Mouse (Mus musculus): Measurements from ENCODE around the gene Taf9. TPM values are rescaled to one million over a fixed set of nuclear protein-coding genes. Genes with fewer than 3 reads are reported as not detected.

Gene Taf9
- total RNA-seq (2014; rRNA removed), result 2.1 and 2.5 TPM in 2 replicates
- 0.67 and 0.76 TPM in 2 replicates for polyA plus RNA-seq (2012; rRNA removed)

- H3K79me2 ChIP-seq (ENCODE audit: control insufficient read depth, insufficient read depth, low read length), result peaks cover 12% of the 10 kb centered on the region
- TF ChIP-seq POLR2A (IDR thresholded peaks at IDR 0.05; ENCODE audit: extremely low read depth, insufficient read depth, low read length) (no peak), CTCF (IDR thresholded peaks at IDR 0.05; ENCODE audit: low read depth, low read length) (no peak)
- H3K27me3 ChIP-seq (ENCODE audit: control insufficient read depth, insufficient read depth, low read length), result no peaks in the 10 kb centered on the region
- peak within 1 kb of the TSS; percentile 93 for H3K27ac ChIP-seq (replicated peaks; ENCODE audit: insufficient read depth, low read depth, low read length)
- H3K36me3 ChIP-seq (ENCODE audit: control insufficient read depth, insufficient read depth, low read length), result peaks cover 11% of the 10 kb centered on the region; the same call in 1 of the 2 replicates
- peaks cover 5% of the 10 kb centered on the region for H3K4me1 ChIP-seq (ENCODE audit: control insufficient read depth, insufficient read depth, low read length)
- DNase-seq (ENCODE audit: extremely low read depth, low read depth, low spot score), result peak; percentile 5
- peak within 1 kb of the TSS; percentile 92 for H3K9ac ChIP-seq (ENCODE audit: low read depth, low read length)
- peak within 1 kb of the TSS; percentile 81 for H3K4me3 ChIP-seq (ENCODE audit: insufficient read depth, low read depth, low read length)
- WGBS, result 1% methylated on average over 61 of the region's 63 CpGs
These were observed at the start of gene Taf9 for GRCm38 (mm10) chr13:100651439-100652186. Taf9 (plus strand) TSS chr13:100651579.

- peak; percentile 99 for DNase-seq (ENCODE audit: extremely low read depth, low read depth, low spot score)
- H3K4me1 ChIP-seq (ENCODE audit: control insufficient read depth, insufficient read depth, low read length), result peaks cover 31% of the 10 kb centered on the region
- H3K4me3 ChIP-seq (ENCODE audit: insufficient read depth, low read depth, low read length), result no peak overlapping the region
- peak overlapping the region; percentile 100 for H3K27ac ChIP-seq (replicated peaks; ENCODE audit: insufficient read depth, low read depth, low read length)
- WGBS, result 20% methylated on average over 5 of the region's 5 CpGs
- H3K36me3 ChIP-seq (ENCODE audit: control insufficient read depth, insufficient read depth, low read length), result peaks cover 5% of the 10 kb centered on the region; the same call in 1 of the 2 replicates
- H3K27me3 ChIP-seq (ENCODE audit: control insufficient read depth, insufficient read depth, low read length), result no peaks in the 10 kb centered on the region
- peaks cover 4% of the 10 kb centered on the region; the same call in 1 of the 2 replicates for H3K79me2 ChIP-seq (ENCODE audit: control insufficient read depth, insufficient read depth, low read length)
- TF ChIP-seq CTCF (IDR thresholded peaks at IDR 0.05; ENCODE audit: low read depth, low read length) (no peak), POLR2A (IDR thresholded peaks at IDR 0.05; ENCODE audit: extremely low read depth, insufficient read depth, low read length) (peak; percentile 37; the same call in 1 of the 2 replicates)
- H3K9ac ChIP-seq (ENCODE audit: low read depth, low read length), result peak overlapping the region; percentile 56
These were observed 49.0 kb upstream of the Taf9 start for GRCm38 (mm10) chr13:100602239-100602902.

- TF ChIP-seq CTCF (IDR thresholded peaks at IDR 0.05; ENCODE audit: low read depth, low read length), result no peak
- TF ChIP-seq POLR2A (IDR thresholded peaks at IDR 0.05; ENCODE audit: extremely low read depth, insufficient read depth, low read length), result no peak
- H3K4me1 ChIP-seq (ENCODE audit: control insufficient read depth, insufficient read depth, low read length), result peaks cover 31% of the 10 kb centered on the region
- peak overlapping the region; percentile 100 for H3K27ac ChIP-seq (replicated peaks; ENCODE audit: insufficient read depth, low read depth, low read length)
- H3K9ac ChIP-seq (ENCODE audit: low read depth, low read length), result peak overlapping the region; percentile 28
- H3K27me3 ChIP-seq (ENCODE audit: control insufficient read depth, insufficient read depth, low read length), result no peaks in the 10 kb centered on the region
- DNase-seq (ENCODE audit: extremely low read depth, low read depth, low spot score), result peak; percentile 94
- peaks cover 2% of the 10 kb centered on the region; the same call in 1 of the 2 replicates for H3K36me3 ChIP-seq (ENCODE audit: control insufficient read depth, insufficient read depth, low read length)
- H3K79me2 ChIP-seq (ENCODE audit: control insufficient read depth, insufficient read depth, low read length), result peaks cover 4% of the 10 kb centered on the region; the same call in 1 of the 2 replicates
- WGBS, result 29% methylated on average over 10 of the region's 10 CpGs
- no peak overlapping the region for H3K4me3 ChIP-seq (ENCODE audit: insufficient read depth, low read depth, low read length)
These were observed 48.2 kb upstream of the Taf9 start for GRCm38 (mm10) chr13:100603031-100603737.

GRCm38 (mm10) chr13:100603738-100604095 lies 47.7 kb upstream of the Taf9 start:
- no peak for TF ChIP-seq POLR2A (IDR thresholded peaks at IDR 0.05; ENCODE audit: extremely low read depth, insufficient read depth, low read length)
- no peak for TF ChIP-seq CTCF (IDR thresholded peaks at IDR 0.05; ENCODE audit: low read depth, low read length)
- H3K27me3 ChIP-seq (ENCODE audit: control insufficient read depth, insufficient read depth, low read length), result no peaks in the 10 kb centered on the region
- H3K4me1 ChIP-seq (ENCODE audit: control insufficient read depth, insufficient read depth, low read length), result peaks cover 31% of the 10 kb centered on the region
- peak overlapping the region; percentile 28; the same call in 1 of the 2 replicates for H3K9ac ChIP-seq (ENCODE audit: low read depth, low read length)
- H3K79me2 ChIP-seq (ENCODE audit: control insufficient read depth, insufficient read depth, low read length), result peaks cover 4% of the 10 kb centered on the region; the same call in 1 of the 2 replicates
- no peak for DNase-seq (ENCODE audit: extremely low read depth, low read depth, low spot score)
- H3K27ac ChIP-seq (replicated peaks; ENCODE audit: insufficient read depth, low read depth, low read length), result peak overlapping the region; percentile 100
- 67% methylated on average over 11 of the region's 11 CpGs for WGBS
- no peak overlapping the region for H3K4me3 ChIP-seq (ENCODE audit: insufficient read depth, low read depth, low read length)
- peaks cover 2% of the 10 kb centered on the region; the same call in 1 of the 2 replicates for H3K36me3 ChIP-seq (ENCODE audit: control insufficient read depth, insufficient read depth, low read length)

GRCm38 (mm10) chr13:100605845-100606244 lies 45.5 kb upstream of the Taf9 start:
- TF ChIP-seq CTCF (IDR thresholded peaks at IDR 0.05; ENCODE audit: low read depth, low read length) (no peak), POLR2A (IDR thresholded peaks at IDR 0.05; ENCODE audit: extremely low read depth, insufficient read depth, low read length) (no peak)
- Histone ChIP-seq H3K9ac (ENCODE audit: low read depth, low read length) (no peak overlapping the region), H3K4me1 (ENCODE audit: control insufficient read depth, insufficient read depth, low read length) (peaks cover 31% of the 10 kb centered on the region), H3K4me3 (ENCODE audit: insufficient read depth, low read depth, low read length) (no peak overlapping the region), H3K79me2 (ENCODE audit: control insufficient read depth, insufficient read depth, low read length) (peaks cover 4% of the 10 kb centered on the region; the same call in 1 of the 2 replicates), H3K36me3 (ENCODE audit: control insufficient read depth, insufficient read depth, low read length) (no peaks in the 10 kb centered on the region), H3K27me3 (ENCODE audit: control insufficient read depth, insufficient read depth, low read length) (no peaks in the 10 kb centered on the region), H3K27ac (replicated peaks; ENCODE audit: insufficient read depth, low read depth, low read length) (peak overlapping the region; percentile 75; the same call in 1 of the 2 replicates)
- WGBS, result 56% methylated on average over 1 of the region's 1 CpGs
- peak; percentile 56 for DNase-seq (ENCODE audit: extremely low read depth, low read depth, low spot score)
